Mouse (Mus musculus) liver, postnatal 0 days (tissue): ENCODE results near the gene H2-Q2.
A peak's percentile ranks its signal among the peaks of the same experiment; 100 is the strongest.
"Not testable (repeated sequence)": the region's sequence is repeated elsewhere in the genome, so short reads cannot be mapped to it uniquely, and the experiment has no call there.

Experiments used
- CTCF ChIP-seq: sonication (generic); IDR thresholded peaks from 2 replicates; pipeline ENCODE4 v1.5.1; 2016; ENCODE audit warnings: antibody characterized with exemption, low read depth
- EP300 ChIP-seq: IDR thresholded peaks from 2 replicates; pipeline ENCODE4 v1.6.1; 2016; ENCODE audit warnings: antibody characterized with exemption, low read depth, mild to moderate bottlenecking

GRCm38 (mm10) chr17:35389796-35390195 is 47.8 kb downstream of the H2-Q2 start:
- TF ChIP-seq CTCF: peak; percentile 66
- not testable (repeated sequence) for TF ChIP-seq EP300
